Mouse (Mus musculus) thymus, adult 2 months (tissue): Measurements from ENCODE around the gene Glod5.
"Not testable (repeated sequence)": the region's sequence is repeated elsewhere in the genome, so short reads cannot be mapped to it uniquely, and the experiment has no call there.

Source experiments
- CTCF ChIP-seq: fragments of 200-500 bp; IDR thresholded peaks from 2 replicates; pipeline ENCODE4 v1.5.1; 2012; ENCODE audit warnings: mild to moderate bottlenecking, control low read depth, low read length, moderate library complexity, borderline replicate concordance; ENCODE audit not compliant: control insufficient read depth, poor library complexity, insufficient read depth; ENCODE audit errors: extremely low read depth
- POLR2A ChIP-seq: fragments of 200-500 bp; IDR thresholded peaks from 2 replicates; pipeline ENCODE4 v1.6.1; 2012; ENCODE audit warnings: mild to moderate bottlenecking, low read length, control low read depth, moderate library complexity; ENCODE audit not compliant: control insufficient read depth, poor library complexity, insufficient read depth; ENCODE audit errors: extremely low read depth

GRCm38 (mm10) chrX:8015675-8016074, 2.6 kb downstream of the Glod5 start:
- TF ChIP-seq CTCF, POLR2A: not testable (repeated sequence)
